In the genomic region with DNA sequence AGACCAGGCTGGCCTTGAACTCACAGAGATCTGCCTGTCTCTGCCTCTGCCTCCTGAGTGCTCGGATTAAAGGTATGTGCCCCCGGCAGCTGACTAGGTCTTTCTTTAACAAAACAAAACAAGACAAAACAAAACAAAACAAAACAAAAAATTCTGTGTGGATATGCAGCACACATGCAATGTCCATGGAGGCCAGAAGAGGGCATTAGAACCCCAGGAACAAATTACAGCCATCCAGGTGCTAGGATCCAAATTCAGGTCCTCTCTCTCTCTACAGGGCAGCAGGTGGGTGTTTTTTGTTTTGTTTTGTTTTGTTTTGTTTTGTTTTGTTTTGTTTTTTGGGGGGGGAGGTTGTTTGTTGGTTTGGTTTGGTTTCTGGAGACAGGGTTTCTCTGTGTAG, we compare ENCODE assay signal across 13 mouse cellular contexts. TPM values are rescaled to one million over a fixed set of nuclear protein-coding genes. Genes with fewer than 3 reads are reported as not detected.
DNase-seq lines count a peak whose midpoint lies in the region; ATAC-seq and TF ChIP-seq lines count a peak whose summit lies in the region.
"Had no signal": no experiment of that assay in that cellular context is flagged by ENCODE, and none has a peak within 500 bp of the region (broad histone marks: within the 10 kb centered on the region; RNA-seq: fewer than 3 reads in every experiment).

No protein-coding gene starts in this region.

- H3K4me3 ChIP-seq in cerebellum, adult 2 months (replicated peaks; ENCODE audit: insufficient read depth, low read depth, low read length), result no peak overlapping the region
- H3K4me3 ChIP-seq in liver, embryonic 11.5 days (ENCODE audit: low read depth, low read length), result no peak overlapping the region
- H3K4me3 ChIP-seq in liver, embryonic 12.5 days, result no peak overlapping the region
- H3K4me3 ChIP-seq: forebrain, embryonic 15.5 days; midbrain, embryonic 10.5 days had no signal

- no peaks in the 10 kb centered on the region; the same call in none of the 2 replicates for H3K4me1 ChIP-seq in cerebellum, adult 2 months (ENCODE audit: control insufficient read depth, insufficient read depth, low read length)
- peaks cover 18% of the 10 kb centered on the region; the same call in 1 of the 2 replicates for H3K4me1 ChIP-seq in liver, embryonic 11.5 days (replicated peaks; ENCODE audit: control insufficient read depth, insufficient read depth, low read length)
- H3K4me1 ChIP-seq in liver, embryonic 12.5 days, result peaks cover 44% of the 10 kb centered on the region

- no peak for ATAC-seq in liver, embryonic 11.5 days (replicated peaks; ENCODE audit: low FRiP score)
- ATAC-seq in liver, embryonic 12.5 days, result no peak
- ATAC-seq: forebrain, embryonic 15.5 days; intestine, embryonic 16.5 days had no signal

- H3K27me3 ChIP-seq in cerebellum, adult 2 months (ENCODE audit: control insufficient read depth, insufficient read depth, low read length), result no peaks in the 10 kb centered on the region
- H3K27me3 ChIP-seq in liver, embryonic 11.5 days (replicated peaks; ENCODE audit: control insufficient read depth, insufficient read depth, low read length), result no peaks in the 10 kb centered on the region
- peaks cover 9% of the 10 kb centered on the region for H3K27me3 ChIP-seq in liver, embryonic 12.5 days (replicated peaks)

- H3K9me3 ChIP-seq in liver, embryonic 11.5 days (ENCODE audit: control insufficient read depth, low read length), result no peaks in the 10 kb centered on the region
- H3K9me3 ChIP-seq in liver, embryonic 12.5 days (replicated peaks), result no peaks in the 10 kb centered on the region
- H3K9me3 ChIP-seq: forebrain, embryonic 15.5 days; midbrain, embryonic 10.5 days had no signal

- peak overlapping the region; percentile 16; the same call in 1 of the 2 replicates for H3K4me2 ChIP-seq in liver, embryonic 11.5 days
- H3K4me2 ChIP-seq in liver, embryonic 12.5 days, result no peak overlapping the region
- H3K4me2 ChIP-seq: forebrain, embryonic 15.5 days had no signal

- no peak overlapping the region for H3K27ac ChIP-seq in cerebellum, adult 2 months (ENCODE audit: insufficient read depth, low read length)
- H3K27ac ChIP-seq in liver, embryonic 11.5 days (ENCODE audit: low read depth, low read length), result no peak overlapping the region
- H3K27ac ChIP-seq in liver, embryonic 12.5 days, result no peak overlapping the region
- H3K27ac ChIP-seq: forebrain, embryonic 15.5 days; midbrain, embryonic 10.5 days had no signal

- no peak for TF ChIP-seq POLR2A in cerebellum, adult 2 months (IDR thresholded peaks at IDR 0.05; ENCODE audit: borderline replicate concordance, insufficient read depth, low read length)

- no peaks in the 10 kb centered on the region for H3K36me3 ChIP-seq in liver, embryonic 11.5 days (ENCODE audit: control insufficient read depth, insufficient read depth, low read length)
- H3K36me3 ChIP-seq in liver, embryonic 12.5 days, result no peaks in the 10 kb centered on the region
- H3K36me3 ChIP-seq: forebrain, embryonic 15.5 days; midbrain, embryonic 10.5 days had no signal

- H3K9ac ChIP-seq in liver, embryonic 11.5 days (ENCODE audit: low read depth, low read length), result no peak overlapping the region
- H3K9ac ChIP-seq in liver, embryonic 12.5 days, result no peak overlapping the region
- H3K9ac ChIP-seq: forebrain, embryonic 15.5 days had no signal

- WGBS in cerebellum, adult 2 months, result 65% methylated on average over 2 of the region's 2 CpGs
- 55% methylated on average over 2 of the region's 2 CpGs for WGBS in liver, embryonic 11.5 days
- WGBS in liver, embryonic 12.5 days (ENCODE audit: insufficient replicate concordance), result 37% methylated on average over 2 of the region's 2 CpGs

- DNase-seq in cerebellum, adult 2 months, result no peak
- no peak for DNase-seq in cerebellum, adult 11 months
- DNase-seq in liver, embryonic 11.5 days (ENCODE audit: low spot score), result no peak
- DNase-seq in ES-CJ7 (ENCODE audit: low read depth, low spot score), result peak; percentile 67
- peak; percentile 65 for DNase-seq in induced T-regulatory cell, adult 2 months (ENCODE audit: low read depth)
- DNase-seq in ovary, adult 18-20 months (ENCODE audit: low spot score), result no peak
- no peak for DNase-seq in layer of hippocampus, adult 9-11 months
- DNase-seq: cerebellum, postnatal 36 days; thymus, postnatal 14 days had no signal

- TF ChIP-seq CTCF in cerebellum, adult 2 months (IDR thresholded peaks at IDR 0.05; ENCODE audit: borderline replicate concordance, insufficient read depth, low read depth, low read length), result peak; percentile 45; the same call in 1 of the 2 replicates

RNA-seq across cellular contexts. Expression of a gene that starts 3.5 kb away (rescaled TPM):
- polyA plus RNA-seq in cerebellum, adult 2 months (2012; rRNA removed), result 91.0 and 96.9 TPM in 2 replicates
- 9.6 and 10.3 TPM in 2 replicates for polyA plus RNA-seq in liver, embryonic 11.5 days (2014; fragmentation: Nextera tagmentation; extraction: Ambion mirVana)
- polyA plus RNA-seq in liver, embryonic 12.5 days (2016; fragmentation: Nextera tagmentation; extraction: Ambion mirVana), result 7.9 and 9.0 TPM in 2 replicates

RNA-seq across cellular contexts. Expression of a gene that starts 3.6 kb away (rescaled TPM):
- 31.9 and 33.4 TPM in 2 replicates for polyA plus RNA-seq in cerebellum, adult 2 months (2012; rRNA removed)
- polyA plus RNA-seq in liver, embryonic 11.5 days (2014; fragmentation: Nextera tagmentation; extraction: Ambion mirVana), result 14.4 and 15.2 TPM in 2 replicates
- 16.2 and 17.3 TPM in 2 replicates for polyA plus RNA-seq in liver, embryonic 12.5 days (2016; fragmentation: Nextera tagmentation; extraction: Ambion mirVana)

RNA-seq across cellular contexts. Expression of a gene that starts 12.2 kb away (rescaled TPM):
- 12.5 and 14.1 TPM in 2 replicates for polyA plus RNA-seq in cerebellum, adult 2 months (2012; rRNA removed)
- polyA plus RNA-seq in liver, embryonic 11.5 days (2014; fragmentation: Nextera tagmentation; extraction: Ambion mirVana), result 6.3 and 6.8 TPM in 2 replicates
- 4.4 and 4.8 TPM in 2 replicates for polyA plus RNA-seq in liver, embryonic 12.5 days (2016; fragmentation: Nextera tagmentation; extraction: Ambion mirVana)

RNA-seq across cellular contexts. Expression of a gene that starts 13.4 kb away (rescaled TPM):
- 74.5 and 75.9 TPM in 2 replicates for polyA plus RNA-seq in cerebellum, adult 2 months (2012; rRNA removed)
- polyA plus RNA-seq in liver, embryonic 11.5 days (2014; fragmentation: Nextera tagmentation; extraction: Ambion mirVana), result 233 and 237 TPM in 2 replicates
- 164 and 179 TPM in 2 replicates for polyA plus RNA-seq in liver, embryonic 12.5 days (2016; fragmentation: Nextera tagmentation; extraction: Ambion mirVana)

RNA-seq across cellular contexts. Expression of a gene that starts 13.4 kb away (rescaled TPM):
- 103 TPM in 2 replicates for polyA plus RNA-seq in cerebellum, adult 2 months (2012; rRNA removed)
- polyA plus RNA-seq in liver, embryonic 11.5 days (2014; fragmentation: Nextera tagmentation; extraction: Ambion mirVana), result 74.7 and 77.6 TPM in 2 replicates
- 63.6 and 65.3 TPM in 2 replicates for polyA plus RNA-seq in liver, embryonic 12.5 days (2016; fragmentation: Nextera tagmentation; extraction: Ambion mirVana)

Comparison
In these comparisons a context has a peak if more than half of its experiments do, and no peak if none do; other contexts are left out.
1. DNase-seq: peak in ES-CJ7 (single experiment) and induced T-regulatory cell, adult 2 months (single experiment); none in cerebellum, adult 2 months (0 of 2), cerebellum, adult 11 months (single experiment), liver, embryonic 11.5 days (single experiment), ovary, adult 18-20 months (single experiment) and layer of hippocampus, adult 9-11 months (single experiment).